In the genomic region with DNA sequence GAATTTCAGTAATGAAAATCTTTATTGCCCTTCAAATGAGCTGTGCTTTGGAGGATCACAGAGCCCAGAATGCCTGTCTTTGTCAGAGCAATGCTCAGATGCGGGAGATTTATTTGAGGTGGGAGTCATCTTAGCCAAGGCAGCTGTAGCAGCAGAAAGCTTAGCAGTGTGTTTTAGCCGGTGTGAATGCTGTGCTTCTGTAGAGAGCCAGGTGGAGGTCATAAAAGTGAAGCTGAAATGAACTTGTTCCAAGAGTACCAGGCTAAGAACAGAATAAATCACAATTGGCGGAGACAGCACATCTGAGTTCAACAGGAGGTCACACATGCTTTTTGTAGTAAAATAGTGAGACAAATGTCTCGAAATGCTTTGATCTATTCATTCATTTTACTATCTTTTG, we compare ENCODE assay signal across 21 mouse cellular contexts.
DNase-seq lines count a peak whose midpoint lies in the region; ATAC-seq lines count a peak whose summit lies in the region.
"Had no signal": no experiment of that assay in that cellular context is flagged by ENCODE, and none has a peak within 500 bp of the region (broad histone marks: within the 10 kb centered on the region; RNA-seq: fewer than 3 reads in every experiment).

No protein-coding gene starts in this region.

- ATAC-seq in kidney, embryonic 14.5 days (ENCODE audit: low FRiP score, low TSS enrichment) = peak; percentile 75; the same call in 1 of the 2 replicates
- no peak for ATAC-seq in neural tube, embryonic 15.5 days (ENCODE audit: low FRiP score)
- ATAC-seq in limb, embryonic 11.5 days (ENCODE audit: insufficient number of reproducible peaks, low FRiP score, low TSS enrichment, low read depth) = no peak
- ATAC-seq: intestine, postnatal 0 days; liver, postnatal 0 days had no signal

- no peak for DNase-seq in kidney, postnatal 4 days
- peak; percentile 23 for DNase-seq in neural tube, embryonic 10.5 days (ENCODE audit: extremely low spot score, low spot score)
- DNase-seq in limb, embryonic 11.5 days (ENCODE audit: low spot score) = peak; percentile 61
- no peak for DNase-seq in layer of hippocampus, adult 18-20 months (ENCODE audit: low spot score in 2 of 2)
- no peak for DNase-seq in thymus, postnatal 0 days (ENCODE audit: low spot score)
- DNase-seq in frontal cortex, postnatal 10 days (ENCODE audit: low spot score in 2 of 2) = no peak
- DNase-seq: cerebellum, adult 9-10 months; gastrocnemius, postnatal 10 days; heart, adult 11 months; liver, postnatal 0 days; lung, postnatal 14 days had no signal

- no peaks in the 10 kb centered on the region for H3K27me3 ChIP-seq in kidney, embryonic 14.5 days (ENCODE audit: control insufficient read depth, insufficient read depth, low read length)
- no peaks in the 10 kb centered on the region for H3K27me3 ChIP-seq in neural tube, embryonic 15.5 days (replicated peaks)
- H3K27me3 ChIP-seq in limb, embryonic 11.5 days (ENCODE audit: control insufficient read depth, insufficient read depth, low read length) = no peaks in the 10 kb centered on the region
- H3K27me3 ChIP-seq: CH12.LX; embryonic facial prominence, embryonic 15.5 days; heart, embryonic 12.5 days; hindbrain, embryonic 13.5 days had no signal

- no peaks in the 10 kb centered on the region for H3K9me3 ChIP-seq in kidney, embryonic 14.5 days (ENCODE audit: control insufficient read depth, low read length)
- no peaks in the 10 kb centered on the region for H3K9me3 ChIP-seq in neural tube, embryonic 15.5 days (replicated peaks)
- no peaks in the 10 kb centered on the region for H3K9me3 ChIP-seq in limb, embryonic 11.5 days (ENCODE audit: control insufficient read depth, low read length)
- H3K9me3 ChIP-seq: embryonic facial prominence, embryonic 15.5 days; forebrain, embryonic 10.5 days; heart, embryonic 12.5 days; hindbrain, embryonic 13.5 days had no signal

- H3K4me3 ChIP-seq in kidney, embryonic 14.5 days (ENCODE audit: low read length) = no peak overlapping the region
- no peak overlapping the region for H3K4me3 ChIP-seq in neural tube, embryonic 15.5 days (replicated peaks)
- no peak overlapping the region for H3K4me3 ChIP-seq in limb, embryonic 11.5 days (ENCODE audit: low read depth, low read length)
- H3K4me3 ChIP-seq: embryonic facial prominence, embryonic 15.5 days; forebrain, embryonic 10.5 days; heart, embryonic 12.5 days; hindbrain, embryonic 13.5 days; myocyte had no signal

- no peak overlapping the region for H3K4me2 ChIP-seq in kidney, embryonic 14.5 days (replicated peaks; ENCODE audit: low read depth, low read length)
- no peak overlapping the region for H3K4me2 ChIP-seq in neural tube, embryonic 15.5 days
- H3K4me2 ChIP-seq in limb, embryonic 11.5 days (ENCODE audit: low read depth, severe bottlenecking) = no peak overlapping the region
- H3K4me2 ChIP-seq: embryonic facial prominence, embryonic 15.5 days; heart, embryonic 12.5 days; hindbrain, embryonic 13.5 days had no signal

- H3K27ac ChIP-seq in kidney, embryonic 14.5 days (ENCODE audit: low read depth, low read length) = no peak overlapping the region
- no peak overlapping the region for H3K27ac ChIP-seq in neural tube, embryonic 15.5 days (replicated peaks)
- no peak overlapping the region for H3K27ac ChIP-seq in limb, embryonic 11.5 days (replicated peaks; ENCODE audit: low read depth, low read length)
- H3K27ac ChIP-seq: embryonic facial prominence, embryonic 15.5 days; forebrain, embryonic 10.5 days; hindbrain, embryonic 13.5 days; stomach, postnatal 0 days had no signal

- H3K4me1 ChIP-seq in kidney, embryonic 14.5 days (ENCODE audit: control insufficient read depth, insufficient read depth, low read length) = no peaks in the 10 kb centered on the region
- H3K4me1 ChIP-seq in neural tube, embryonic 15.5 days = no peaks in the 10 kb centered on the region
- no peaks in the 10 kb centered on the region for H3K4me1 ChIP-seq in limb, embryonic 11.5 days (ENCODE audit: control insufficient read depth, insufficient read depth, low read length)
- H3K4me1 ChIP-seq: embryonic facial prominence, embryonic 15.5 days; forebrain, embryonic 10.5 days; heart, embryonic 12.5 days; hindbrain, embryonic 13.5 days had no signal

- 20% methylated on average over 4 of the region's 4 CpGs for WGBS in kidney, embryonic 14.5 days
- WGBS in neural tube, embryonic 15.5 days = 28% methylated on average over 4 of the region's 4 CpGs
- 16% methylated on average over 4 of the region's 4 CpGs for WGBS in limb, embryonic 11.5 days

- no peaks in the 10 kb centered on the region for H3K36me3 ChIP-seq in kidney, embryonic 14.5 days (ENCODE audit: control insufficient read depth, insufficient read depth, low read length)
- no peaks in the 10 kb centered on the region for H3K36me3 ChIP-seq in neural tube, embryonic 15.5 days
- H3K36me3 ChIP-seq in limb, embryonic 11.5 days (ENCODE audit: control insufficient read depth, insufficient read depth, low read length) = no peaks in the 10 kb centered on the region
- H3K36me3 ChIP-seq: embryonic facial prominence, embryonic 15.5 days; forebrain, embryonic 10.5 days; heart, embryonic 12.5 days; hindbrain, embryonic 13.5 days had no signal

- H3K9ac ChIP-seq in kidney, embryonic 14.5 days (ENCODE audit: low read depth, low read length) = no peak overlapping the region
- no peak overlapping the region for H3K9ac ChIP-seq in neural tube, embryonic 15.5 days (replicated peaks)
- no peak overlapping the region for H3K9ac ChIP-seq in limb, embryonic 11.5 days (ENCODE audit: low read length)
- H3K9ac ChIP-seq: embryonic facial prominence, embryonic 15.5 days; heart, embryonic 12.5 days; hindbrain, embryonic 13.5 days; liver, postnatal 0 days had no signal

Comparison
In these comparisons a context has a peak if more than half of its experiments do, and no peak if none do; other contexts are left out.
1. DNase-seq: peak in neural tube, embryonic 10.5 days (single experiment) and limb, embryonic 11.5 days (single experiment); none in kidney, postnatal 4 days (0 of 2), layer of hippocampus, adult 18-20 months (0 of 2), thymus, postnatal 0 days (single experiment) and frontal cortex, postnatal 10 days (0 of 2).